Mouse (Mus musculus): ENCODE measurements around the gene Gm45837. TPM values are rescaled to one million over a fixed set of nuclear protein-coding genes. Genes with fewer than 3 reads are reported as not detected.
A peak's percentile ranks its signal among the peaks of the same experiment; 100 is the strongest.

The Gm45837 gene
- total and polyA plus RNA-seq, 3 experiments: 1.2 TPM; not detected in 2

- H3K9me3 ChIP-seq (replicated peaks; ENCODE audit: insufficient read depth, low read length): no peaks in the 10 kb centered on the region
- TF ChIP-seq ETS1 (IDR thresholded peaks at IDR 0.05; ENCODE audit: low read depth, low read length) (no peak), ZNF384 (IDR thresholded peaks at IDR 0.05; ENCODE audit: low read depth, low read length) (no peak), MAFK (IDR thresholded peaks at IDR 0.05; ENCODE audit: borderline replicate concordance, low read depth, low read length) (no peak), JUND (IDR thresholded peaks at IDR 0.05; ENCODE audit: low read depth, low read length) (no peak), USF1 (IDR thresholded peaks at IDR 0.05; ENCODE audit: low read depth, low read length) (no peak), ELF1 (IDR thresholded peaks at IDR 0.05; ENCODE audit: low read depth, low read length) (no peak), POLR2AphosphoS2 (IDR thresholded peaks at IDR 0.05; ENCODE audit: low read length) (no peak), MYB (IDR thresholded peaks at IDR 0.05; ENCODE audit: low read depth, low read length) (no peak), GATA1 (IDR thresholded peaks at IDR 0.05; ENCODE audit: low read depth, low read length) (no peak), NRF1 (IDR thresholded peaks at IDR 0.05; ENCODE audit: insufficient read depth, low read depth, low read length, poor library complexity, severe bottlenecking) (no peak), ZC3H11A (IDR thresholded peaks at IDR 0.05; ENCODE audit: low read depth, low read length) (no peak), HCFC1 (IDR thresholded peaks at IDR 0.05; ENCODE audit: low read depth, low read length) (no peak), CTCF (IDR thresholded peaks at IDR 0.05 in 2 of 3, conservative IDR thresholded peaks at IDR 0.05 in 1 of 3; ENCODE audit: control insufficient read depth in 1 of 3, insufficient read depth in 1 of 3, low read depth in 2 of 3, low read length in 3 of 3, poor library complexity in 1 of 3, severe bottlenecking in 1 of 3) (no peak), BHLHE40 (IDR thresholded peaks at IDR 0.05; ENCODE audit: borderline replicate concordance, low read depth, low read length) (no peak), SIN3A (IDR thresholded peaks at IDR 0.05; ENCODE audit: low read length) (no peak), MEF2A (IDR thresholded peaks at IDR 0.05; ENCODE audit: extremely low read depth, insufficient replicate concordance, low read depth, low read length, poor library complexity, severe bottlenecking) (no peak)
- DNase-seq (ENCODE audit: low read depth, low spot score): peak; percentile 34
- H3K36me3 ChIP-seq (ENCODE audit: control insufficient read depth in 1 of 2, insufficient read depth in 2 of 2, low read length in 2 of 2): peaks cover 0 to 22% of the 10 kb centered on the region in 2 experiments; a peak in 2 of 4 replicates
- peaks cover 16 to 38% of the 10 kb centered on the region in 2 experiments for H3K4me1 ChIP-seq (ENCODE audit: control insufficient read depth in 1 of 2, insufficient read depth in 2 of 2, low read length in 2 of 2)
- H3K27me3 ChIP-seq (ENCODE audit: control insufficient read depth in 1 of 2, insufficient read depth in 2 of 2, low read length in 2 of 2): no peaks in the 10 kb centered on the region
- H3K27ac ChIP-seq (ENCODE audit: control insufficient read depth, low read depth, low read length): no peak overlapping the region
- no peak overlapping the region for H3K4me3 ChIP-seq (ENCODE audit: control insufficient read depth in 1 of 2, insufficient read depth in 1 of 2, low read depth in 2 of 2, low read length in 2 of 2)
- H3K9ac ChIP-seq (ENCODE audit: control insufficient read depth, low read depth, low read length, poor library complexity, severe bottlenecking): no peak overlapping the region
- no peaks in the 10 kb centered on the region; the same call in 1 of the 2 replicates for H3K79me2 ChIP-seq (ENCODE audit: control insufficient read depth, insufficient read depth, low read length, poor library complexity)
Observed at GRCm38 (mm10) chr7:101361021-101361420, 49.7 kb upstream of the Gm45837 start.

- Histone ChIP-seq H3K9ac (ENCODE audit: control insufficient read depth, low read depth, low read length, poor library complexity, severe bottlenecking) (no peak overlapping the region), H3K4me1 (ENCODE audit: control insufficient read depth in 1 of 2, insufficient read depth in 2 of 2, low read length in 2 of 2) (peaks cover 16 to 38% of the 10 kb centered on the region in 2 experiments), H3K79me2 (ENCODE audit: control insufficient read depth, insufficient read depth, low read length, poor library complexity) (no peaks in the 10 kb centered on the region; the same call in 1 of the 2 replicates), H3K27me3 (ENCODE audit: control insufficient read depth in 1 of 2, insufficient read depth in 2 of 2, low read length in 2 of 2) (no peaks in the 10 kb centered on the region), H3K4me3 (ENCODE audit: control insufficient read depth in 1 of 2, insufficient read depth in 1 of 2, low read depth in 2 of 2, low read length in 2 of 2) (no peak overlapping the region), H3K36me3 (ENCODE audit: control insufficient read depth in 1 of 2, insufficient read depth in 2 of 2, low read length in 2 of 2) (peaks cover 0 to 22% of the 10 kb centered on the region in 2 experiments; a peak in 2 of 4 replicates), H3K9me3 (replicated peaks; ENCODE audit: insufficient read depth, low read length) (no peaks in the 10 kb centered on the region), H3K27ac (ENCODE audit: control insufficient read depth, low read depth, low read length) (no peak overlapping the region)
- TF ChIP-seq UBTF (IDR thresholded peaks at IDR 0.05; ENCODE audit: borderline replicate concordance, insufficient read depth, low read depth, low read length) (no peak), MAFK (IDR thresholded peaks at IDR 0.05; ENCODE audit: borderline replicate concordance, low read depth, low read length) (no peak), TAL1 (IDR thresholded peaks at IDR 0.05; ENCODE audit: low read length) (no peak), TCF12 (IDR thresholded peaks at IDR 0.05; ENCODE audit: low read depth, low read length) (no peak), ZC3H11A (IDR thresholded peaks at IDR 0.05; ENCODE audit: low read depth, low read length) (no peak), KAT2A (conservative IDR thresholded peaks at IDR 0.05; ENCODE audit: low read depth, low read length) (no peak), NRF1 (IDR thresholded peaks at IDR 0.05; ENCODE audit: insufficient read depth, low read depth, low read length, poor library complexity, severe bottlenecking) (no peak), GABPA (IDR thresholded peaks at IDR 0.05; ENCODE audit: low read depth, low read length) (no peak), MYB (IDR thresholded peaks at IDR 0.05; ENCODE audit: low read depth, low read length) (no peak), USF2 (IDR thresholded peaks at IDR 0.05; ENCODE audit: borderline replicate concordance in 1 of 2, insufficient read depth in 1 of 2, low read depth in 1 of 2, low read length in 2 of 2) (no peak), MXI1 (IDR thresholded peaks at IDR 0.05; ENCODE audit: low read depth, low read length) (no peak), CTCF (IDR thresholded peaks at IDR 0.05 in 2 of 3, conservative IDR thresholded peaks at IDR 0.05 in 1 of 3; ENCODE audit: control insufficient read depth in 1 of 3, insufficient read depth in 1 of 3, low read depth in 2 of 3, low read length in 3 of 3, poor library complexity in 1 of 3, severe bottlenecking in 1 of 3) (no peak), RCOR1 (IDR thresholded peaks at IDR 0.05; ENCODE audit: low read depth, low read length) (no peak), NELFE (IDR thresholded peaks at IDR 0.05; ENCODE audit: low read depth, low read length) (no peak)
- DNase-seq (ENCODE audit: low read depth, low spot score): no peak
Observed at GRCm38 (mm10) chr7:101361767-101362166, 48.9 kb upstream of the Gm45837 start.

Data from MEL (cell line).